Mouse (Mus musculus) hindbrain, embryonic 15.5 days (tissue): ENCODE measurements around the gene Gm43951. TPM values are rescaled to one million over a fixed set of nuclear protein-coding genes. Genes with fewer than 3 reads are reported as not detected.
"Not testable (repeated sequence)": the region's sequence is repeated elsewhere in the genome, so short reads cannot be mapped to it uniquely, and the experiment has no call there.

Experiments used
- ATAC-seq: fragments of 200-750 bp; cut with Nextera tagmentation; 2 replicates; pipeline ENCODE4 v1.8.0; 2017; ENCODE audit warnings: low read depth, moderate number of reproducible peaks, moderate TSS enrichment; ENCODE audit not compliant: low FRiP score
- H3K27ac ChIP-seq: fragments of 300-500 bp; sonication (generic); replicated peaks from 2 replicates; pipeline ENCODE4 v1.5.1; 2015; ENCODE audit warnings: mild to moderate bottlenecking, inconsistent platforms
- H3K27me3 ChIP-seq: fragments of 300-500 bp; sonication (generic); 2 replicates; pipeline ENCODE4 v1.6.1; 2015; ENCODE audit warnings: control low read depth, inconsistent platforms
- H3K36me3 ChIP-seq: fragments of 300-500 bp; sonication (generic); 2 replicates; pipeline ENCODE4 v1.6.1; 2015; ENCODE audit warnings: control low read depth, inconsistent platforms
- H3K4me1 ChIP-seq: fragments of 300-500 bp; sonication (generic); replicated peaks from 2 replicates; pipeline ENCODE4 v1.6.1; 2015; ENCODE audit warnings: control low read depth, inconsistent platforms
- H3K4me2 ChIP-seq: fragments of 300-500 bp; sonication (generic); 2 replicates; pipeline ENCODE4 v1.6.1; 2015; ENCODE audit warnings: moderate library complexity, mild to moderate bottlenecking, inconsistent platforms
- H3K4me3 ChIP-seq: fragments of 300-500 bp; sonication (generic); 2 replicates; pipeline ENCODE4 v1.5.1; 2015; ENCODE audit warnings: mild to moderate bottlenecking, inconsistent platforms
- H3K9ac ChIP-seq: fragments of 300-500 bp; sonication (generic); 2 replicates; pipeline ENCODE4 v1.6.1; 2015; ENCODE audit warnings: inconsistent platforms
- H3K9me3 ChIP-seq: fragments of 300-500 bp; sonication (generic); 2 replicates; pipeline ENCODE4 v1.6.1; 2016; ENCODE audit warnings: control low read depth, inconsistent platforms
- WGBS: fragments of 180-500 bp; shearing (Covaris S2); methylation state at CpG from one replicate; pipeline ENCODE4 v1.1.7; 2015; 5-methylcytosine and 5-hydroxymethylcytosine counted together
- polyA plus RNA-seq: library from polyadenylated mRNA; unstranded; fragments of >200 nt; fragmentation: Nextera tagmentation; extraction: Ambion mirVana; gene quantifications from 2 replicates; pipeline ENCODE4 v1.2.1, GENCODE M21; 2015

Gm43951 gene
- polyA plus RNA-seq, 1 experiment from 2014 or later = 1.5 TPM

- Histone ChIP-seq H3K36me3 (peaks cover 41% of the 10 kb centered on the region), H3K4me3 (no peak overlapping the region), H3K27ac (no peak overlapping the region), H3K9me3 (no peaks in the 10 kb centered on the region), H3K9ac (no peak overlapping the region), H3K27me3 (no peaks in the 10 kb centered on the region), H3K4me2 (no peak overlapping the region), H3K4me1 (no peaks in the 10 kb centered on the region)
- WGBS = 73% methylated on average over 1 of the region's 1 CpGs
- no peak for ATAC-seq
Measured at GRCm38 (mm10) chr11:72190857-72191256, 15.8 kb downstream of the Gm43951 start.

- no peaks in the 10 kb centered on the region for H3K4me1 ChIP-seq
- 90% methylated on average over 4 of the region's 4 CpGs for whole genome bisulfite sequencing
- ATAC-seq = no peak
- H3K4me3 ChIP-seq = no peak overlapping the region
- no peak overlapping the region for H3K27ac ChIP-seq
- no peaks in the 10 kb centered on the region for H3K27me3 ChIP-seq
- peaks cover 38% of the 10 kb centered on the region for H3K36me3 ChIP-seq
- H3K9ac ChIP-seq = no peak overlapping the region
- no peak overlapping the region for H3K4me2 ChIP-seq
- no peaks in the 10 kb centered on the region for H3K9me3 ChIP-seq
Measured at GRCm38 (mm10) chr11:72184252-72184651, 22.4 kb downstream of the Gm43951 start.

GRCm38 (mm10) chr11:72181136-72181535 is 25.5 kb downstream of the Gm43951 start:
- Histone ChIP-seq H3K9ac (no peak overlapping the region), H3K4me3 (no peak overlapping the region), H3K27ac (no peak overlapping the region), H3K36me3 (peaks cover 50% of the 10 kb centered on the region), H3K9me3 (no peaks in the 10 kb centered on the region), H3K27me3 (no peaks in the 10 kb centered on the region), H3K4me2 (no peak overlapping the region), H3K4me1 (no peaks in the 10 kb centered on the region; the same call in 1 of the 2 replicates)
- WGBS = 90% methylated on average over 4 of the region's 4 CpGs
- ATAC-seq = no peak

GRCm38 (mm10) chr11:72180556-72180955 is 26.1 kb downstream of the Gm43951 start:
- no peak overlapping the region for H3K9ac ChIP-seq
- peaks cover 50% of the 10 kb centered on the region for H3K36me3 ChIP-seq
- 90% methylated on average over 5 of the region's 5 CpGs for WGBS
- H3K4me3 ChIP-seq = no peak overlapping the region
- ATAC-seq = no peak
- H3K27ac ChIP-seq = no peak overlapping the region
- H3K4me2 ChIP-seq = no peak overlapping the region
- H3K27me3 ChIP-seq = no peaks in the 10 kb centered on the region
- H3K4me1 ChIP-seq = no peaks in the 10 kb centered on the region; the same call in 1 of the 2 replicates
- H3K9me3 ChIP-seq = no peaks in the 10 kb centered on the region

- Histone ChIP-seq H3K4me1 (no peaks in the 10 kb centered on the region; the same call in 1 of the 2 replicates), H3K36me3 (peaks cover 73% of the 10 kb centered on the region), H3K9me3 (no peaks in the 10 kb centered on the region), H3K27ac (no peak overlapping the region), H3K4me2 (no peak overlapping the region), H3K4me3 (no peak overlapping the region), H3K27me3 (no peaks in the 10 kb centered on the region), H3K9ac (no peak overlapping the region)
- no peak for ATAC-seq
- 22% methylated on average over 3 of the region's 3 CpGs for WGBS
Measured at GRCm38 (mm10) chr11:72176553-72176952, 30.1 kb downstream of the Gm43951 start.

- no peak overlapping the region for H3K4me2 ChIP-seq
- H3K27ac ChIP-seq = no peak overlapping the region
- no peak overlapping the region for H3K4me3 ChIP-seq
- H3K9ac ChIP-seq = no peak overlapping the region
- no peaks in the 10 kb centered on the region for H3K9me3 ChIP-seq
- no peaks in the 10 kb centered on the region for H3K27me3 ChIP-seq
- H3K36me3 ChIP-seq = peaks cover 69% of the 10 kb centered on the region
- H3K4me1 ChIP-seq = no peaks in the 10 kb centered on the region; the same call in 1 of the 2 replicates
- WGBS = 59% methylated on average over 5 of the region's 5 CpGs
- ATAC-seq = no peak
Measured at GRCm38 (mm10) chr11:72175966-72176365, 30.7 kb downstream of the Gm43951 start.

GRCm38 (mm10) chr11:72174721-72175120 is 31.9 kb downstream of the Gm43951 start:
- Histone ChIP-seq H3K4me1 (no peaks in the 10 kb centered on the region; the same call in 1 of the 2 replicates), H3K4me2 (no peak overlapping the region), H3K27ac (no peak overlapping the region), H3K4me3 (no peak overlapping the region), H3K36me3 (peaks cover 70% of the 10 kb centered on the region), H3K27me3 (no peaks in the 10 kb centered on the region), H3K9ac (no peak overlapping the region), H3K9me3 (no peaks in the 10 kb centered on the region)
- WGBS = 97% methylated on average over 6 of the region's 6 CpGs
- no peak for ATAC-seq

- Histone ChIP-seq H3K9me3 (no peaks in the 10 kb centered on the region), H3K36me3 (peaks cover 71% of the 10 kb centered on the region), H3K27me3 (no peaks in the 10 kb centered on the region), H3K27ac (no peak overlapping the region), H3K4me2 (no peak overlapping the region), H3K4me3 (no peak overlapping the region), H3K4me1 (no peaks in the 10 kb centered on the region; the same call in 1 of the 2 replicates), H3K9ac (no peak overlapping the region)
- no peak for ATAC-seq
- WGBS = 91% methylated on average over 5 of the region's 5 CpGs
Measured at GRCm38 (mm10) chr11:72173506-72173905, 33.1 kb downstream of the Gm43951 start.

- 72% methylated on average over 4 of the region's 4 CpGs for WGBS
- peaks cover 72% of the 10 kb centered on the region for H3K36me3 ChIP-seq
- ATAC-seq = not testable (repeated sequence)
Measured at GRCm38 (mm10) chr11:72171906-72172305, 34.7 kb downstream of the Gm43951 start.

GRCm38 (mm10) chr11:72169871-72170270 is 36.8 kb downstream of the Gm43951 start:
- no peaks in the 10 kb centered on the region for H3K27me3 ChIP-seq
- no peaks in the 10 kb centered on the region for H3K9me3 ChIP-seq
- no peak overlapping the region for H3K4me2 ChIP-seq
- H3K4me1 ChIP-seq = no peaks in the 10 kb centered on the region
- no peak overlapping the region for H3K9ac ChIP-seq
- no peak overlapping the region for H3K4me3 ChIP-seq
- ATAC-seq = no peak
- H3K27ac ChIP-seq = no peak overlapping the region
- 88% methylated on average over 4 of the region's 4 CpGs for WGBS
- H3K36me3 ChIP-seq = peaks cover 73% of the 10 kb centered on the region

More at GRCm38 (mm10) chr11:72171906-72172305, 34.7 kb downstream of the Gm43951 start:
- H3K27ac ChIP-seq, H3K27me3 ChIP-seq, H3K9ac ChIP-seq, H3K4me3 ChIP-seq, H3K9me3 ChIP-seq, H3K4me1 ChIP-seq, H3K4me2 ChIP-seq: not testable (repeated sequence)

- H3K4me2 ChIP-seq = no peak overlapping the region
- peaks cover 63% of the 10 kb centered on the region for H3K36me3 ChIP-seq
- H3K4me3 ChIP-seq = no peak overlapping the region
- no peaks in the 10 kb centered on the region for H3K27me3 ChIP-seq
- no peak for ATAC-seq
- H3K9me3 ChIP-seq = no peaks in the 10 kb centered on the region
- no peak overlapping the region for H3K9ac ChIP-seq
- H3K27ac ChIP-seq = no peak overlapping the region
- no peaks in the 10 kb centered on the region for H3K4me1 ChIP-seq
- WGBS = 98% methylated on average over 2 of the region's 2 CpGs
Measured at GRCm38 (mm10) chr11:72163198-72163597, 43.4 kb downstream of the Gm43951 start.

- WGBS = 52% methylated on average over 2 of the region's 2 CpGs
- no peaks in the 10 kb centered on the region for H3K9me3 ChIP-seq
- no peak overlapping the region for H3K9ac ChIP-seq
- no peak for ATAC-seq
- H3K4me1 ChIP-seq = peaks cover 9% of the 10 kb centered on the region; the same call in 1 of the 2 replicates
- H3K36me3 ChIP-seq = peaks cover 51% of the 10 kb centered on the region
- no peak overlapping the region for H3K4me3 ChIP-seq
- H3K4me2 ChIP-seq = no peak overlapping the region
- no peak overlapping the region for H3K27ac ChIP-seq
- H3K27me3 ChIP-seq = no peaks in the 10 kb centered on the region
Measured at GRCm38 (mm10) chr11:72156624-72157023, 50.0 kb downstream of the Gm43951 start.

- Histone ChIP-seq H3K9ac (no peak overlapping the region), H3K27me3 (no peaks in the 10 kb centered on the region), H3K27ac (no peak overlapping the region), H3K9me3 (no peaks in the 10 kb centered on the region), H3K4me1 (peaks cover 9% of the 10 kb centered on the region; the same call in 1 of the 2 replicates), H3K36me3 (peaks cover 47% of the 10 kb centered on the region), H3K4me2 (no peak overlapping the region), H3K4me3 (no peak overlapping the region)
- 76% methylated on average over 4 of the region's 4 CpGs for whole genome bisulfite sequencing
- no peak for ATAC-seq
Measured at GRCm38 (mm10) chr11:72155981-72156428, 50.6 kb downstream of the Gm43951 start.
